Mouse (Mus musculus) bone marrow, adult 2 months (tissue): ENCODE data around the gene Pole2.

Experiments
- CTCF ChIP-seq: fragments of 200-500 bp; IDR thresholded peaks from 2 replicates; pipeline ENCODE4 v1.5.1; 2011; ENCODE audit warnings: low read length, control low read depth; ENCODE audit not compliant: control insufficient read depth, insufficient read depth
- POLR2A ChIP-seq: fragments of 200-500 bp; IDR thresholded peaks from 2 replicates; pipeline ENCODE4 v1.6.1; 2011; ENCODE audit warnings: low read depth, mild to moderate bottlenecking, control low read depth, low read length, borderline replicate concordance; ENCODE audit not compliant: control insufficient read depth

- no peak for TF ChIP-seq CTCF
- no peak for TF ChIP-seq POLR2A
Observed at GRCm38 (mm10) chr12:69238284-69238683, 10.3 kb upstream of the Pole2 start.
